Mouse (Mus musculus): ENCODE data around the gene Gm5799.
"Not testable (repeated sequence)": the region's sequence is repeated elsewhere in the genome, so short reads cannot be mapped to it uniquely, and the experiment has no call there.

DNA sequence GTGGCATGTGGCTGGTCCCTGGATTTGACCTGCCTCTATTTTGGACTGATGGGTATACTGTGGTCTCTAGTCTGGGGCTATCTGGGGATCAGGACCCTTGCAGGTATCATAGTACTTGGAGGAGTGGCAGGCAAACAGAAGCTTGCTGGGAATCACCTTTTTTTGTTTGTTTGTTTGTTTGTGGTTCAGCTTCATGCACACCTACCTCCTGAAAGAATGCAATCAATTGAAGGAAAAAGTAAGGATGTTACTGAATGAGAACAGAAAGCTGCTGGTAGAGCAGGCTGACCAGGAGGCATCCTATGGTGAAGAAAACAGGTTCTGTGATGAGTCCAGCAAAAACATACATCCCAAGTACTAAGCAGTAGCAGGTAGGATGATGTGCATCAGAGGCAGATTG lies 2.9 kb downstream of the Gm5799 start:
- not testable (repeated sequence) for TF ChIP-seq POLR2A (IDR thresholded peaks at IDR 0.05; ENCODE audit: insufficient read length, low read depth); POLR2AphosphoS2 (IDR thresholded peaks at IDR 0.05; ENCODE audit: insufficient read length, low read depth); SRF (IDR thresholded peaks at IDR 0.05; ENCODE audit: control insufficient read depth, insufficient read length, low read depth); MYOG (IDR thresholded peaks at IDR 0.05; ENCODE audit: control insufficient read depth in 1 of 3, insufficient read depth in 1 of 3, insufficient read length in 2 of 3, low read depth in 2 of 3); TCF12 (IDR thresholded peaks at IDR 0.05; ENCODE audit: insufficient read depth, poor library complexity, severe bottlenecking); E2F4 (IDR thresholded peaks at IDR 0.05; ENCODE audit: insufficient read depth); MYOD1 (IDR thresholded peaks at IDR 0.05; ENCODE audit: control insufficient read depth in 1 of 3, insufficient read length in 2 of 3, low read depth in 2 of 3); TCF3 (IDR thresholded peaks at IDR 0.05; ENCODE audit: insufficient read length, low read depth); CEBPB (IDR thresholded peaks at IDR 0.05; ENCODE audit: insufficient read depth, poor library complexity, severe bottlenecking); MAX (IDR thresholded peaks at IDR 0.05; ENCODE audit: low read depth); USF1 (IDR thresholded peaks at IDR 0.05; ENCODE audit: low read depth)
